Mouse (Mus musculus) testis, adult 2 months (tissue): ENCODE results near the gene Umps.

Experiments
- CTCF ChIP-seq: fragments of 200-500 bp; IDR thresholded peaks from 2 replicates; pipeline ENCODE4 v1.5.1; 2012; ENCODE audit warnings: low read depth, mild to moderate bottlenecking, inconsistent platforms, low read length, moderate library complexity; ENCODE audit not compliant: control insufficient read depth, insufficient read depth, insufficient replicate concordance
- POLR2A ChIP-seq: fragments of 200-500 bp; IDR thresholded peaks from 2 replicates; pipeline ENCODE4 v1.6.1; 2012; ENCODE audit warnings: low read depth, mild to moderate bottlenecking, inconsistent platforms, low read length, moderate library complexity; ENCODE audit not compliant: control insufficient read depth

- no peak for TF ChIP-seq CTCF
- TF ChIP-seq POLR2A = no peak
Observed at GRCm38 (mm10) chr16:33914997-33915396, 51.8 kb downstream of the Umps start.
